Mouse (Mus musculus) gastrocnemius, postnatal 25 days (tissue): ENCODE measurements around the gene Tnnt3. TPM values are rescaled to one million over a fixed set of nuclear protein-coding genes. Genes with fewer than 3 reads are reported as not detected.

Experiments used
- DNase-seq: peaks from one replicate; pipeline ENCODE4 v3.0.0; 2022
- total RNA-seq, 2 experiments: library from RNA; stranded (reverse); gene quantifications; 1 replicate in 1 of 2; 2 replicates in 1 of 2; pipeline ENCODE4 v1.2.3; 2021

The Tnnt3 gene
- total RNA-seq, 2 experiments from 2014 or later: 28,170 to 31,317 TPM

DNA sequence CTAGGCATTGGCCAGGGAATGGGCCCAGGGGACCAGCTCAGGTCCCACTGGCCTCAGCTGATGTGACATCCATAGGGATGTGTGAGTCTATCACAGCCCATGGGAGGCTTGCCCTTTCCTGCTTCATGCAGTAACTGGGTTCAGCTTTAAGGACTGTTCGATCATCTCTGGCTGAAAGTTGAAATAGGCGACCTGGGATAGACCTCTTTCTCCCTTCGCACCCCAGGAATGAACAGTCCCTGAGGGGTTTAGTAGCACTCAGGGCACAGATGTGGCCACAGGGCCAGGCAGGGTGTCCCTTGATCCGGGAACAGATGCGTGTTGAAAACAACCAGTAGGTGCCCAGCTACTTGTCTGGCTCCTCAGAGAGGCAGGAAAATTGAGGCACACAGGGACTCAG is 22.4 kb upstream of the Tnnt3 start:
- no peak for DNase-seq

DNA sequence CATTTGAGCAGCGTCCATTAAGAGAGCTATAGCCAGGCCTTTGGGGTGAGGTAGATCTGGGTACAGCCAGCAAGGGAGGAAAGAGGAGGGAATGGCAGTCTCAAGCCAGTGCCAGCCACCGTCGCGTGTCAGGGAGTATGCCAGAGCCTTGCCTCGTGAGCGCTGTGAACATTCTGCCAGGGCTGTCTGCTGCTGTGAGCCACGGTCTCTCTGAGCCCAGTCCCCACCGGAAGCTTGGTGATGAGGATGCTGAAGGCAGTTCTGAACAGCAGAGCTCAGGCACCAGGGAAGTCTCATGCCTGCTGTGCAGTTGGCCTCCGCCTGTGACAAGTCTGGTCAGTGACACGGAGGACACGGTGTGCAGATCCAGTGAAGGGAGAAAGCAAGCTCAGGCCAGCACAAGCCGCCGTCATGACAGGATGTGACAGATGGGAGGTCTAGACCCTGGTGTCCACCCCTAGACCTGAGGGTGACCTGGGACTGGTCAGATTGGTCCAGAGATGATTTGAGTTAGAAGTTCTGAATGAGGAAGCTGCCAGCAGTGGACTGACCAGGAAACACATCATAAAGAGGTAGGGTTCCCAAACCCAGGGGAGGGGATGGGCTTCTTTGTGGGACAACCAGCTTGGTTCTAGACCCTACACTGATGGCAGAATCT is 21.7 kb upstream of the Tnnt3 start:
- no peak for DNase-seq

GRCm38 (mm10) chr7:142478001-142478400 is 20.6 kb upstream of the Tnnt3 start:
- no peak for DNase-seq

GRCm38 (mm10) chr7:142478574-142478973 is 20.1 kb upstream of the Tnnt3 start:
- DNase-seq: no peak

GRCm38 (mm10) chr7:142479307-142479706 is 19.3 kb upstream of the Tnnt3 start:
- no peak for DNase-seq

- no peak for DNase-seq
These were observed 18.8 kb upstream of the Tnnt3 start for GRCm38 (mm10) chr7:142479886-142480285.

DNA sequence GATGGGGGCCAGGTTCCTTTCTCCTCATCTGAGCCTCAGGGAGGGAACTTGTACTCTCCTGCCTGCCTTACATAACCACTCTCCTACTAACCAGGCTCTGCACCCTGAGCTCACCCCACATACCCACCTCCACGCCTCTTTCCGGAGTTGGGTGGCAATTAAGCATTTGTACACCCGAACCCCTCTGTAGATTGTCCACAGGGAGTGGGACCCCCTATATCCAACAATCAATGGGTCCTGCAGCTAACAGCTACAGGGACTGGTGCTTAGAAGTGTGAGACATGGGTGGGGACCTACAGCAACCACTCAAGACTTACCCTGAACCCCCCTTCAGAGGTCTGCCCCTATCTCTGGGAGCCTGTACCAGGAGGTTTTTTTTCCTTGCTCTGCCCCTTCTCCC is 18.0 kb upstream of the Tnnt3 start:
- DNase-seq: no peak

DNA sequence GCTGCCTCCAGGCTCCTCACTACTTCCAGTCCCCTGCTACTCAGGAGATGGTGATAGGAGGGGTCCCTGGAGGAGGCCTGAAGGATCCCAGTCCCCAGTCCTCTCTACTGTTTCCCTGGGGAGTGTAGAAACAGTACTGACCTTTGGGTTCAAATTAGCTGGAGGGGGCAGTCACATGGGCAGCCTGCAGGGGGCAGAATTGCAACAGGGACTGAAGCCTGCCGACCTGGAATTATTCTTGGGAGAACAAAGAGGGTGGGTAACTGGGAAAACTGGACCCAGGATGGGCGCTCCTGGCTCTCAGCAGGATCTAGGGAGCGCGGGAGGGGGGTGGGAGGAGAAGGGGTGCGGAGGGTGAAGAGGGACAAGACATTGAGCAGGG is 17.5 kb upstream of the Tnnt3 start:
- DNase-seq: peak; percentile 71

GRCm38 (mm10) chr7:142481568-142482255 is 16.9 kb upstream of the Tnnt3 start:
- DNase-seq: peak; percentile 84

DNA sequence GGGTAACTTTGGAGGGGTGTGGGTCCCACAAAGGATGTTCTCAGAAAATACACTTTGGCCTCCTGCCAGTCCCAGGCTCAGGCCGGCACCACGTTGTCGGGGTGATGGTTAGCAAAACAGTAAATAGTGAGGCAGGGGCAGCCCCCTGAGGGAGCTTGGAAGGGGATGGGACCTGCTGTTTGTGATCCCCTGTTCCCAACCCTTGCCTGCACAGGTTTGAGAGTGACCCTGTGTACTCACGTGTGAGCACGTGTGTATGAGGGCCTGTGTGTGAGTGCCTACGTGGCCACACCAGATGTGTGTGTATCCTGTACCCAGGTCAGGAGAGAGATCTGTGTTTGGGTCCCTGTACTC is 16.4 kb upstream of the Tnnt3 start:
- DNase-seq: no peak

DNA sequence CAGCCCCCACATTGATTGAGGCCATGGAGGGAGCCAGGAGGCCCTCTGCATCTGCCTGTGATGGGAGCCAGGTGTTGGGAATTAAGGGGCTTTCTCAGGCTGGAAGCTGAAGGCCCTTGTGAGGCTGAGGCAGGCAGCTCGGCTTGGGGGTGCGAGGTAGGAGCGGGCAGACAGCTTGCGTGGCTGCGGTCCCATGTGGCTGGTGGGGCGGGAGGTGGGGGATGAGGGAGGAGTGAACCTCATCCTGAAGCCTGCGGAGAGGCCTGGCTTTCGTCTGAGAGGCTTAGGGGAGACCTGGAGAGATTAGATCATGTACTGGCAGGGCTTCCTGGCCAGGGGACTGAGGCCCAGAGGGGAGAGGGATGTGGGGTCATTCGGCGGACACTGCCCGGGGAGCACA is 15.5 kb upstream of the Tnnt3 start:
- peak; percentile 73 for DNase-seq

GRCm38 (mm10) chr7:142484780-142485179 is 13.9 kb upstream of the Tnnt3 start:
- peak; percentile 88 for DNase-seq

DNA sequence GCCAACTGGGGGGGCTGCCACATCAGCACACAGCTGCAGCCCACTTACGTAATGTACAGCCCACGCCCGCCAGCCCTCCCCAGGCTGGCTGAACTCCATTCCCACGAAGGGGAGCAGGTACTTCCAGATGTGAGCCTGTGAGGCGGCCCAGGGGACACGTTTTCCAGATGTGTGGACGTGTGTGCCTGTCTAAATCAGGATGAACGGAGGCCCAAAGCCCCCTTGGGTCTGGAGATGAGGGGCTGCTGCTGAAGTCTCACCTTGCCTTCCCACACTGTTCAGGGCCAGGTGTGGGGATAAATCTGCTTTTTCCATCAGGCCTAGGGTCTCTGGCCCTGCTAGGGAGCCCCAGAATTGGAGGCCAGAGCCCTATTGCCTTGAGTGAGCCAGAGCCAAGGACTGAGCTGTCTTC is 11.9 kb upstream of the Tnnt3 start:
- DNase-seq: peak; percentile 73

DNA sequence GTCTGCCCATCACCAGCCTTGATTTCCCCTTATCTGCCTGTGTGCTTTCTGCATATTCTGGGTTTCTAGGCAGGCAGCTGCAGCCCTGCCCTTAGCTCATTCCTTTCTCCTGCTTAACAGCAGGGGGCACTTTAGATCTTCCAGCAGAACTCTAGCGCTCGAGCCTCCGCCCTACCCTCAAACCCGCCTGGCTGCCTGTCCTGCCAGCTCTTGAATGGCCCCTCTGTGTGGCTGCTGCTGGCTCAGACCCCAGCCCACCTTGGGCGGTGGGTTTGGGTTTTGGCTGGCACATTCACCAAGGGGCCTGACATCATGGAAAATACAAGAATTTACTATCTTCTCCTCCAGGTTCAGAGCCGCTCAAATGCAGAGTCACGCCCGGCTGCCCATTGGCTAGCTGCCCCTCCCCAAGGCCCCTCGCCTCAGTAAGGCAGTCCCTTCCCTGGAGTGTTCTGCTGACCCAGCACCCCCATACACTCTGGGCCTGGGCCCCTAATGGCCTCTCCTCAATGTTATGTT is 11.2 kb upstream of the Tnnt3 start:
- DNase-seq: peak; percentile 56

DNA sequence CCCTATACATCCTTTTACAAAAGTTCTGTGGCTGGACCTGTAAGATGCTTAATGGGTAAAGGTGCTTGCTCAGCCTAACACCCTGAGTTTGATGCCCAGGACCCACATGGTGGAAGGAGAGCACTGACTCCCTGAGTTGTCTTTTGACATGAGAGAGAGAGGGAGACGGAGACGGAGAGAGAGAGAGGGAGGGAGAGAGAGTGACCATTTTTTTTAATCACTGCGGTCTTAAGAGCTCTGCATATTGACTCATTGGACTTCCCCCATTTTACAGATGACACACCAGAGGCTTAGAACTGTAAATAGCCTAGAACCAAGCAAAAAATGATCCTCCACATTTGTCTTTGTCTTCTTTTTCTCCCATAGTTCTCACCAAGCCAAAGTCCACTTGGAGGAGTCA is 10.6 kb upstream of the Tnnt3 start:
- no peak for DNase-seq

GRCm38 (mm10) chr7:142493535-142493934 is 5.1 kb upstream of the Tnnt3 start:
- peak; percentile 67 for DNase-seq

- peak; percentile 86 for DNase-seq
These were observed 2.5 kb upstream of the Tnnt3 start for GRCm38 (mm10) chr7:142496158-142496557.

DNA sequence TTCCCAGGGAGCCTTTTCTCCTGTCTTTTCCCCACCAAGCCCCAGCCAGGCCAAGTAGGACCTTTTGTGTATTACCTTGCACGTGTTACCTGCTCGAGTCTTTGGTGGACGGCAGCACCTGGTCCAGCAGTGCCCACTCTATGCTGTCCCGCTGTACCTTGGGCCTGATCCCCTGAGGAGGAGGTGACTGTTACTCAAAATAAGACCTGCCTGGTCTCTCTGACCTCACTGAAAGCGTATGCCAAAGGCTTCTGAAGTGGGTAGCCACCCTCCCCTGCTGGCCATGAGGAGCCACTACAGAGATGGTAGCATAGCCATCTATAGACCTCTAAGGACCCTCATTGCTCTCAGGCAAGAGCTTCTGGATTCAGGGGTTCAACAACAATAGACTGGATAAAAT is 1.8 kb upstream of the Tnnt3 start:
- peak; percentile 68 for DNase-seq

- DNase-seq: peak; percentile 71
These were observed 861 bp upstream of the Tnnt3 start for GRCm38 (mm10) chr7:142497775-142498174.

GRCm38 (mm10) chr7:142499010-142499721 is 530 bp downstream of the Tnnt3 start:
- no peak for DNase-seq

GRCm38 (mm10) chr7:142500032-142500431 is 1.4 kb downstream of the Tnnt3 start:
- DNase-seq: peak; percentile 73

- DNase-seq: no peak
These were observed 4.6 kb downstream of the Tnnt3 start for GRCm38 (mm10) chr7:142503206-142503605.

- DNase-seq: no peak
These were observed 7.3 kb downstream of the Tnnt3 start for GRCm38 (mm10) chr7:142505942-142506341.
